Mouse (Mus musculus) ES-E14 (cell line): Measurements from ENCODE around the gene Atxn1. TPM values are rescaled to one million over a fixed set of nuclear protein-coding genes. Genes with fewer than 3 reads are reported as not detected.

ENCODE experiments used
- DNase-seq: peaks from one replicate; pipeline ENCODE4 v3.0.0-alpha.2; 2013; ENCODE audit warnings: low read depth, low spot score
- H3K27ac ChIP-seq: 2 replicates; pipeline ENCODE4 v1.5.1; 2012; ENCODE audit warnings: low read depth, mild to moderate bottlenecking, low read length, moderate library complexity, mixed read lengths; ENCODE audit not compliant: poor library complexity, insufficient read depth, severe bottlenecking
- H3K36me3 ChIP-seq: 2 replicates; pipeline ENCODE4 v1.6.1; 2012; ENCODE audit warnings: mild to moderate bottlenecking, low read length, moderate library complexity, mixed read lengths; ENCODE audit not compliant: control insufficient read depth, poor library complexity, insufficient read depth, severe bottlenecking
- H3K4me1 ChIP-seq, 2 experiments: fragments of 150-350 bp in 1 of 2; sonication (generic) in 1 of 2; 2 replicates each; pipeline ENCODE4 v1.6.1; 2012; ENCODE audit warnings: low read length in 2 of 2, mild to moderate bottlenecking in 1 of 2, mixed read lengths in 1 of 2; ENCODE audit not compliant: control insufficient read depth in 2 of 2, insufficient read depth in 2 of 2, poor library complexity in 1 of 2
- H3K4me3 ChIP-seq, 2 experiments: fragments of 150-350 bp in 1 of 2; sonication (generic) in 1 of 2; 2 replicates each; pipeline ENCODE4 v1.5.1; 2012; ENCODE audit warnings: low read length in 2 of 2, low read depth in 1 of 2, mild to moderate bottlenecking in 1 of 2, mixed read lengths in 1 of 2; ENCODE audit not compliant: insufficient read depth in 1 of 2, poor library complexity in 1 of 2, severe bottlenecking in 1 of 2
- H3K9ac ChIP-seq: 2 replicates; pipeline ENCODE4 v1.6.1; 2012; ENCODE audit warnings: low read depth, mild to moderate bottlenecking, low read length, mixed read lengths; ENCODE audit not compliant: poor library complexity, insufficient read depth, severe bottlenecking
- H3K9me3 ChIP-seq: fragments of 150-350 bp; sonication (generic); 2 replicates; pipeline ENCODE4 v1.6.1; 2012; ENCODE audit warnings: low read depth, mild to moderate bottlenecking, low read length; ENCODE audit not compliant: control insufficient read depth, insufficient read depth
- CHD2 ChIP-seq: IDR thresholded peaks from 2 replicates; pipeline ENCODE4 v1.6.1; 2014; ENCODE audit warnings: mild to moderate bottlenecking, low read depth, low read length, inconsistent platforms
- HCFC1 ChIP-seq: IDR thresholded peaks from 2 replicates; pipeline ENCODE4 v1.6.1; 2012; ENCODE audit warnings: low read length, inconsistent platforms, borderline replicate concordance; ENCODE audit not compliant: insufficient read depth
- MAFK ChIP-seq: IDR thresholded peaks from 2 replicates; pipeline ENCODE4 v1.6.1; 2014; ENCODE audit warnings: mild to moderate bottlenecking, low read depth, low read length, inconsistent platforms; ENCODE audit not compliant: insufficient read depth
- ZC3H11A ChIP-seq: IDR thresholded peaks from 2 replicates; pipeline ENCODE4 v1.6.1; 2012; ENCODE audit warnings: low read depth, mild to moderate bottlenecking, inconsistent platforms, low read length, borderline replicate concordance
- ZNF384 ChIP-seq: IDR thresholded peaks from 2 replicates; pipeline ENCODE4 v1.6.1; 2012; ENCODE audit warnings: low read depth, low read length, inconsistent platforms
- in situ Hi-C, 2 experiments: fragments of 600-800 bp; cut with MboI; formaldehyde crosslinking; loops; one replicate each; pipeline ENCODE4 v1.15.1; 2025; ENCODE audit warnings: low sequenced_read_pairs in 2 of 2, inconsistent platforms in 1 of 2; ENCODE audit not compliant: unreplicated experiment in 2 of 2
- total RNA-seq: library from RNA; depleted of rRNA; stranded (reverse); fragments of 300-350 nt; gene quantifications from 2 replicates; pipeline ENCODE4 v1.2.3, GENCODE M21; 2012

Gene Atxn1
- total RNA-seq, 1 experiment: 7.8 TPM

DNA sequence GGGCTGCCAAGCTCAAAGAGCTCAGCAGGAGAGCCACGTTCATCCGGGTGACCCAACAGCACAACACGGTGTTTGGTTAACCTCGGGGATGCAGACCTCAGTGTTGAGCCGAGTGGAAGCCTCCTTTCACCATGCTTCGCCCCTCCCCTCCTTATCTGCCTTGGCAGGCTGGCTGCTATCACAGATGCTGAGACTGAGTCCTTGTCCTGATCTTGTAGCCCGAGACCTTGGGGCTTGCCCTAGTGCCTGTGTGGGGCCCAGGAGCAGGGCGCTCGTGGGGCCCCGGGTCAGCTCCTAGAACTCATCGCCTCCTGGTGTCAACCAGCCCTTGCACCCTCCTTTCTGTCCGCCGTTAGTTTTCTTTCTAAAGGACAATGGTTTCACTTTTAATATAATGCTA, 418.8 kb downstream of the Atxn1 start:
- Histone ChIP-seq H3K4me3 (no peak overlapping the region), H3K9me3 (no peaks in the 10 kb centered on the region), H3K9ac (no peak overlapping the region), H3K4me1 (no peaks in the 10 kb centered on the region), H3K27ac (no peak overlapping the region), H3K36me3 (no peaks in the 10 kb centered on the region; the same call in 1 of the 2 replicates)
- no peak for TF ChIP-seq MAFK
- no peak for TF ChIP-seq ZNF384
- TF ChIP-seq ZC3H11A: no peak
- TF ChIP-seq CHD2: no peak
- no peak for TF ChIP-seq HCFC1
- in situ Hi-C loops: no loop called here
- DNase-seq: no peak

DNA sequence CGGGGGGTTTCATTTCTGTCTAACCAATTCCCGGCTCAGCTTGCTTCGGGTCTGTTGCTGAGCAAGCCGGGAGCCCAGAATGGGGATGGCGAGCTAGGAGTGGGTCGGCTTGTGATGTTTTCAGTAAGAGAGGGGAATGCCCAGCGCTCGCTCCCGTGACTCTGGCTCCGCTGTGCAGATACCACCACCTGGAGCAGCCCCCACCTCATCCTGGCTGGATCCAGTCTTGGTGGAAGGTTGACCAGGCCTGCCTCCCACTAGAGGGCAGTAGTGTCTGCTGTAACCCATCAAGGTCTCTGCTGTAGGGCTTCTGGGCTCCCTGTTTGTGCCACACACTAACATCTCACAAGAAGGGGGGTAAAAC, 425.6 kb downstream of the Atxn1 start:
- Histone ChIP-seq H3K4me3 (no peak overlapping the region), H3K9ac (no peak overlapping the region), H3K36me3 (no peaks in the 10 kb centered on the region; the same call in 1 of the 2 replicates), H3K9me3 (no peaks in the 10 kb centered on the region), H3K27ac (no peak overlapping the region), H3K4me1 (no peaks in the 10 kb centered on the region)
- in situ Hi-C loops: no loop called here
- TF ChIP-seq ZNF384: no peak
- TF ChIP-seq HCFC1: no peak
- no peak for TF ChIP-seq ZC3H11A
- no peak for TF ChIP-seq CHD2
- no peak for TF ChIP-seq MAFK
- DNase-seq: peak; percentile 47

DNA sequence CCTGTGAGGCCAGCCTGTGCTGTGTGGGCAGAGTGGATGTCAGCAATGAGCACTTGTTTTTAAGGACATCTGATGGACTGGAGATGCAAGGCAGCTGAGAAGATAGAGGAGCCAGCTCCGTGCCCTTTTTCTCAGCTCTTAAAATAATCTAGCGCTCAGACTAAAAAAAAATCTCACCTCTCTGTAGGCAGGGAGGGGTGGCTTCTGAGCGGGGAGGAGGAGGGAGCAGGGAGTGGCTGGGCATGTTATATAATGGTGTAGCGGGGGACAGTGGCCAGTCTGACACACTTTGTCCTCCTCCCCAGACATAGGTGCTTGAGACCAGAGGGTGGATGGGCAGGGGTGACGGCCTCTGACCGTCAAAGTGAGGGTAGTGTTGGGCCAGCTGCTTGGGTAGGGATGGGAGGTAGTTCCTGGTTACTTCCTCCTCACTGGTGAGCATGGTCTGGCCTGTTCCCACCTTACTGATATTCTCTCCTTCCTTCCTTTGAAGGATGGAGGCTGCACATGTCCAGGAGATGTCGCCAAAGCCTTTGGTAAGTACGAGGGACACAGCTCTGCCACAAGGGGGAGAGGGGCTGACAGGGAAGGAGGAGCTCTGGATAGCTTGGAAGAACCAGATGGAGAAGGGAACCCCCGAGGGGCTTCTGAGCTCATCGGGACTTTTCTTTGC, 426.1 kb downstream of the Atxn1 start:
- Histone ChIP-seq H3K9ac (no peak overlapping the region), H3K4me1 (no peaks in the 10 kb centered on the region), H3K9me3 (no peaks in the 10 kb centered on the region), H3K4me3 (no peak overlapping the region), H3K36me3 (no peaks in the 10 kb centered on the region; the same call in 1 of the 2 replicates), H3K27ac (no peak overlapping the region)
- in situ Hi-C loops: no loop called here
- DNase-seq: no peak
- TF ChIP-seq ZC3H11A (no peak), HCFC1 (no peak), ZNF384 (no peak), MAFK (no peak), CHD2 (no peak)

DNA sequence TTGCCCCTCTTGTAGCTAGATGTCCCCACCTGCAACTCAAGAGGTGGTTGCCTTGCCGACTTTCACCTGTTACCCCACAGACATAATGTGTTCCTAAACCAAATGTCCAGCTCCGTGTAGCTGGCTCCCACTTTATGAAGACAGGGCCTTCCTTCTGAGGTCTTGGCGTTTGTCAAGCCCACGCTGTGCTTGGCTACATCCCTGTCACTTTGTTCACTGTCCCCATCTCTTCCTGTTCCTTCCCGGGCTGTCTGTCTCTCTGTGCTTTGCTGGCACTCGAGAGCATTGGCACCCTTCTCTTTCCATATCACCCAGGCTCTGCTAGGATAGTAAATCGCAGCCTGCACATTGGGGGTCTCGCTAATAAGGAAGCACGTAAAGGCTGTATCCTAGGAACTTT, 426.7 kb downstream of the Atxn1 start:
- H3K9me3 ChIP-seq: no peaks in the 10 kb centered on the region
- no peaks in the 10 kb centered on the region; the same call in 1 of the 2 replicates for H3K36me3 ChIP-seq
- in situ Hi-C loops: no loop called here
- H3K27ac ChIP-seq: no peak overlapping the region
- H3K9ac ChIP-seq: no peak overlapping the region
- DNase-seq: no peak
- TF ChIP-seq MAFK: no peak
- TF ChIP-seq ZC3H11A: no peak
- no peak for TF ChIP-seq HCFC1
- no peak for TF ChIP-seq CHD2
- no peak for TF ChIP-seq ZNF384
- H3K4me3 ChIP-seq: no peak overlapping the region
- no peaks in the 10 kb centered on the region for H3K4me1 ChIP-seq
